Mouse (Mus musculus) brain, embryonic 18.5 days (tissue): ENCODE data around the gene Cdc45.

Experiments used
- DNase-seq: peaks from one replicate; pipeline ENCODE4 v3.0.0-alpha.2; 2012; ENCODE audit warnings: low read depth, low spot score

Gene Cdc45

GRCm38 (mm10) chr16:18730640-18731039 lies 81.1 kb downstream of the Cdc45 start:
- DNase-seq: no peak
